16 mouse cellular contexts compared by ENCODE assay signal in genomic region chr13:52859065-52859820, GRCm38 (mm10).
DNase-seq lines count a peak whose midpoint lies in the region; ATAC-seq and TF ChIP-seq lines count a peak whose summit lies in the region.
"Had no signal": no experiment of that assay in that cellular context is flagged by ENCODE, and none has a peak within 500 bp of the region (broad histone marks: within the 10 kb centered on the region; RNA-seq: fewer than 3 reads in every experiment).

No protein-coding gene starts in this region.

- TF ChIP-seq CTCF in olfactory bulb, adult 2 months (IDR thresholded peaks at IDR 0.05; ENCODE audit: insufficient read depth, low read depth, low read length): no peak

- no peaks in the 10 kb centered on the region for H3K9me3 ChIP-seq in heart, embryonic 13.5 days
- H3K9me3 ChIP-seq in hindbrain, embryonic 14.5 days (ENCODE audit: control insufficient read depth, low read length): no peaks in the 10 kb centered on the region
- H3K9me3 ChIP-seq in kidney, embryonic 14.5 days (ENCODE audit: control insufficient read depth, low read length): no peaks in the 10 kb centered on the region
- H3K9me3 ChIP-seq: embryonic facial prominence, embryonic 15.5 days; midbrain, embryonic 12.5 days had no signal

- WGBS in heart, embryonic 13.5 days: 49% methylated on average over 16 of the region's 16 CpGs
- 69% methylated on average over 16 of the region's 16 CpGs for WGBS in hindbrain, embryonic 14.5 days
- 41% methylated on average over 16 of the region's 16 CpGs for WGBS in olfactory bulb, adult 2 months
- 77% methylated on average over 16 of the region's 16 CpGs for WGBS in kidney, embryonic 14.5 days

- intact Hi-C loops in heart, postnatal 25 days (cut with DNase I): no loop called here

- H3K4me2 ChIP-seq in heart, embryonic 13.5 days: peak overlapping the region; percentile 6; the same call in 1 of the 2 replicates
- no peak overlapping the region for H3K4me2 ChIP-seq in hindbrain, embryonic 14.5 days (replicated peaks)
- no peak overlapping the region for H3K4me2 ChIP-seq in kidney, embryonic 14.5 days (replicated peaks; ENCODE audit: low read depth, low read length)
- H3K4me2 ChIP-seq: embryonic facial prominence, embryonic 15.5 days; lung, embryonic 14.5 days; midbrain, embryonic 12.5 days had no signal

- no peaks in the 10 kb centered on the region for H3K36me3 ChIP-seq in heart, embryonic 13.5 days
- no peaks in the 10 kb centered on the region for H3K36me3 ChIP-seq in hindbrain, embryonic 14.5 days (replicated peaks; ENCODE audit: control insufficient read depth, insufficient read depth)
- no peaks in the 10 kb centered on the region for H3K36me3 ChIP-seq in kidney, embryonic 14.5 days (ENCODE audit: control insufficient read depth, insufficient read depth, low read length)
- H3K36me3 ChIP-seq: embryonic facial prominence, embryonic 15.5 days; midbrain, embryonic 12.5 days had no signal

- peaks cover 4% of the 10 kb centered on the region; the same call in 1 of the 2 replicates for H3K27me3 ChIP-seq in heart, embryonic 13.5 days (replicated peaks)
- H3K27me3 ChIP-seq in hindbrain, embryonic 14.5 days (ENCODE audit: control insufficient read depth, insufficient read depth, low read length): no peaks in the 10 kb centered on the region
- H3K27me3 ChIP-seq in kidney, embryonic 14.5 days (ENCODE audit: control insufficient read depth, insufficient read depth, low read length): no peaks in the 10 kb centered on the region
- H3K27me3 ChIP-seq: embryonic facial prominence, embryonic 15.5 days; midbrain, embryonic 12.5 days had no signal

- peaks cover 32% of the 10 kb centered on the region for H3K4me1 ChIP-seq in heart, embryonic 13.5 days
- H3K4me1 ChIP-seq in hindbrain, embryonic 14.5 days (replicated peaks; ENCODE audit: control insufficient read depth, insufficient read depth, low read length): peaks cover 8% of the 10 kb centered on the region; the same call in 1 of the 2 replicates
- H3K4me1 ChIP-seq in olfactory bulb, adult 2 months (ENCODE audit: control insufficient read depth, insufficient read depth, low read length): peaks cover 28% of the 10 kb centered on the region
- 0 out of 2 replicates have a peak, but pooled peaks cover 3% of the 10 kb centered on the region for H3K4me1 ChIP-seq in kidney, embryonic 14.5 days (ENCODE audit: control insufficient read depth, insufficient read depth, low read length)

- TF ChIP-seq POLR2A in olfactory bulb, adult 2 months (IDR thresholded peaks at IDR 0.05; ENCODE audit: insufficient read depth, low read depth, low read length): no peak

- DNase-seq in heart, postnatal 25 days (ENCODE audit: low spot score): no peak
- DNase-seq in right cerebral cortex, adult 2 months (ENCODE audit: low spot score in 2 of 2): peak; percentile 31 to 49
- no peak for DNase-seq in right cerebral cortex, postnatal 14 days
- DNase-seq in hindbrain, embryonic 14.5 days (ENCODE audit: low spot score): no peak
- no peak for DNase-seq in urinary bladder, postnatal 4 days (ENCODE audit: low spot score in 2 of 2)
- DNase-seq: adrenal gland, adult 2 months; heart, postnatal 4 days; left cerebral cortex, postnatal 4 days; lung, embryonic 14.5 days; thymus, adult 2 months had no signal

- no peak overlapping the region for H3K27ac ChIP-seq in heart, embryonic 13.5 days (replicated peaks)
- peak overlapping the region; percentile 47 for H3K27ac ChIP-seq in hindbrain, embryonic 14.5 days
- H3K27ac ChIP-seq in olfactory bulb, adult 2 months (ENCODE audit: insufficient read depth, low read depth, low read length): peak overlapping the region; percentile 13
- no peak overlapping the region for H3K27ac ChIP-seq in kidney, embryonic 14.5 days (ENCODE audit: low read depth, low read length)
- H3K27ac ChIP-seq: embryonic facial prominence, embryonic 15.5 days; kidney, postnatal 0 days; midbrain, embryonic 12.5 days had no signal

- H3K4me3 ChIP-seq in heart, embryonic 13.5 days: no peak overlapping the region
- no peak overlapping the region for H3K4me3 ChIP-seq in hindbrain, embryonic 14.5 days (replicated peaks; ENCODE audit: low read length)
- H3K4me3 ChIP-seq in olfactory bulb, adult 2 months (ENCODE audit: insufficient read depth, low read depth, low read length): no peak overlapping the region
- H3K4me3 ChIP-seq in kidney, embryonic 14.5 days (ENCODE audit: low read length): no peak overlapping the region
- H3K4me3 ChIP-seq: embryonic facial prominence, embryonic 15.5 days; midbrain, embryonic 12.5 days had no signal

- ATAC-seq in heart, embryonic 13.5 days (ENCODE audit: extremely low read depth, insufficient number of reproducible peaks, low FRiP score, low TSS enrichment): peak; percentile 42; the same call in 1 of the 2 replicates
- peak; percentile 49; the same call in 1 of the 2 replicates for ATAC-seq in hindbrain, embryonic 14.5 days (ENCODE audit: low FRiP score)
- no peak for ATAC-seq in kidney, embryonic 14.5 days (ENCODE audit: low FRiP score, low TSS enrichment)

- H3K9ac ChIP-seq in heart, embryonic 13.5 days: peak overlapping the region; percentile 11; the same call in 1 of the 2 replicates
- H3K9ac ChIP-seq in hindbrain, embryonic 14.5 days: no peak overlapping the region
- H3K9ac ChIP-seq in kidney, embryonic 14.5 days (ENCODE audit: low read depth, low read length): no peak overlapping the region; the same call in 1 of the 2 replicates
- H3K9ac ChIP-seq: embryonic facial prominence, embryonic 15.5 days; lung, embryonic 14.5 days; midbrain, embryonic 12.5 days had no signal

Comparison
In these comparisons a context has a peak if more than half of its experiments do, and no peak if none do; other contexts are left out.
1. DNase-seq: peak in right cerebral cortex, adult 2 months (2 of 2); none in heart, postnatal 25 days (single experiment), right cerebral cortex, postnatal 14 days (single experiment), hindbrain, embryonic 14.5 days (single experiment) and urinary bladder, postnatal 4 days (0 of 2).
2. H3K27ac ChIP-seq: peak in hindbrain, embryonic 14.5 days (single experiment) and olfactory bulb, adult 2 months (single experiment); none in heart, embryonic 13.5 days (single experiment) and kidney, embryonic 14.5 days (single experiment).